Mouse (Mus musculus) embryo, embryonic 9.5 days (tissue): ENCODE results near the gene Sh3bgrl3.
"Not testable (repeated sequence)": the region's sequence is repeated elsewhere in the genome, so short reads cannot be mapped to it uniquely, and the experiment has no call there.

ENCODE experiments used
- DNase-seq: peaks from one replicate; pipeline ENCODE4 v3.0.0-alpha.2; 2017; ENCODE audit errors: extremely low spot score

Sh3bgrl3 gene

GRCm38 (mm10) chr4:134128221-134128982 lies at the start of gene Sh3bgrl3:
Sh3bgrl3 (minus strand) TSS chr4:134128789.
- DNase-seq: peak; percentile 88

GRCm38 (mm10) chr4:134172391-134172790 lies 43.8 kb upstream of the Sh3bgrl3 start:
- no peak for DNase-seq

GRCm38 (mm10) chr4:134166906-134167305 lies 38.3 kb upstream of the Sh3bgrl3 start:
- DNase-seq: no peak

- no peak for DNase-seq
Measured at GRCm38 (mm10) chr4:134165548-134166465, 37.2 kb upstream of the Sh3bgrl3 start.

- no peak for DNase-seq
Measured at GRCm38 (mm10) chr4:134165024-134165423, 36.4 kb upstream of the Sh3bgrl3 start.

GRCm38 (mm10) chr4:134164591-134164990 lies 36.0 kb upstream of the Sh3bgrl3 start:
- no peak for DNase-seq

GRCm38 (mm10) chr4:134160071-134160470 lies 31.5 kb upstream of the Sh3bgrl3 start:
- DNase-seq: peak; percentile 34

GRCm38 (mm10) chr4:134158774-134159173 lies 30.2 kb upstream of the Sh3bgrl3 start:
- no peak for DNase-seq

- DNase-seq: no peak
Measured at GRCm38 (mm10) chr4:134157558-134157957, 29.0 kb upstream of the Sh3bgrl3 start.

- no peak for DNase-seq
Measured at GRCm38 (mm10) chr4:134156744-134157143, 28.2 kb upstream of the Sh3bgrl3 start.

- no peak for DNase-seq
Measured at GRCm38 (mm10) chr4:134155961-134156465, 27.4 kb upstream of the Sh3bgrl3 start.

- DNase-seq: no peak
Measured at GRCm38 (mm10) chr4:134155531-134155930, 26.9 kb upstream of the Sh3bgrl3 start.

- DNase-seq: no peak
Measured at GRCm38 (mm10) chr4:134154354-134154753, 25.8 kb upstream of the Sh3bgrl3 start.

GRCm38 (mm10) chr4:134153656-134154055 lies 25.1 kb upstream of the Sh3bgrl3 start:
- no peak for DNase-seq

GRCm38 (mm10) chr4:134152112-134152511 lies 23.5 kb upstream of the Sh3bgrl3 start:
- no peak for DNase-seq

- DNase-seq: no peak
Measured at GRCm38 (mm10) chr4:134149389-134149788, 20.8 kb upstream of the Sh3bgrl3 start.

GRCm38 (mm10) chr4:134144297-134144696 lies 15.7 kb upstream of the Sh3bgrl3 start:
- not testable (repeated sequence) for DNase-seq

- no peak for DNase-seq
Measured at GRCm38 (mm10) chr4:134138857-134139256, 10.3 kb upstream of the Sh3bgrl3 start.

GRCm38 (mm10) chr4:134136280-134136926 lies 7.8 kb upstream of the Sh3bgrl3 start:
- no peak for DNase-seq

GRCm38 (mm10) chr4:134132519-134133095 lies 4.0 kb upstream of the Sh3bgrl3 start:
- no peak for DNase-seq

GRCm38 (mm10) chr4:134132117-134132516 lies 3.5 kb upstream of the Sh3bgrl3 start:
- no peak for DNase-seq

- DNase-seq: no peak
Measured at GRCm38 (mm10) chr4:134129482-134129881, 893 bp upstream of the Sh3bgrl3 start.
